Mouse (Mus musculus) bone marrow, adult 2 months (tissue): ENCODE results near the gene Ankdd1a.

Source experiments
- CTCF ChIP-seq: fragments of 200-500 bp; IDR thresholded peaks from 2 replicates; pipeline ENCODE4 v1.5.1; 2011; ENCODE audit warnings: low read length, control low read depth; ENCODE audit not compliant: control insufficient read depth, insufficient read depth
- POLR2A ChIP-seq: fragments of 200-500 bp; IDR thresholded peaks from 2 replicates; pipeline ENCODE4 v1.6.1; 2011; ENCODE audit warnings: low read depth, mild to moderate bottlenecking, control low read depth, low read length, borderline replicate concordance; ENCODE audit not compliant: control insufficient read depth

DNA sequence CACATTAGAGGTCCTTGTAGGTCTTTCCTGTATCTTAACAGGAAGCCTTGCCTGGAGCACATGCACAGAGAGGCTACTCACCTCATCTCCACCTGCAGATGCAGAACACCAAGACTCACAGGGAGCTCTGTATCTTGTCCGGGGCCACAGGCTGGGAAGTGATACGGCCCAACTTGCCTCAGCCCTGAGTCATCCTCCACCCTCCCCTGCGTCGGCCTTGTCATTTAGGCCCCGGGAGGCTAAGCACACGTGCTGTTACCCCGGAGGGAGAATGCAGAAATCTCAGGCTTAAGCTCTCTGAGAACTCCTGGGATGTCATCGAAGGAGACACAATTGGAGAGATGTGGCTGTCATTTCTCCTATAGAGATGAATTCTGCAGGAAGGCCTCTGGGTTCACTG, 9.7 kb upstream of the Ankdd1a start:
- TF ChIP-seq CTCF (no peak), POLR2A (no peak)
